Mouse (Mus musculus) E14TG2a.4 (cell line): ENCODE results near the gene Gm49450.

Source experiments
- CTCF ChIP-seq: conservative IDR thresholded peaks from 2 replicates; pipeline ENCODE4 v1.5.1; 2014; ENCODE audit warnings: low read length
- NANOG ChIP-seq: IDR thresholded peaks from 2 replicates; pipeline ENCODE4 v1.6.1; 2014; ENCODE audit warnings: borderline replicate concordance, low read length, mixed read lengths

- TF ChIP-seq CTCF (no peak), NANOG (no peak)
Measured at GRCm38 (mm10) chr15:98895635-98896589, 57.4 kb downstream of the Gm49450 start.
